Mouse (Mus musculus): ENCODE measurements around the gene Rapgef3.

DNA sequence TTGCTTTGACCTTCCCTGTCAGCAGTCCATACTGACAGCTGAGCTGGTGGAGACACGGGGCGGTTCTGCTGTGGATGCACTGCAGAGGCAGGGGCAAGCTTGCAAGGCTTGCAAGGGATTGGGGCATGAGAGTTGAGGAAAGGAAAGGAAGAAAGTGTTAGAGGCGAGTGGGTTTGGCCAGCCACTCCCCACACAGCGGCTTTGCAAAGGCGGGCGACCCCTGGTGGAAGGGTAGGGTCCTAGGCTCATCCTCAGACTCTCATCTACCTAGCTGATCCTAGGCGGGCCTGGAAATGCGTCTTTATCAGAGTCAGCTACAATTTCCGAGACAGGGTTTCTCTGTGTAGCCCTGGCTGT, 15.0 kb upstream of the Rapgef3 start:
- TF ChIP-seq FLI1 (IDR thresholded peaks at IDR 0.05; ENCODE audit: low read length): no peak
- TF ChIP-seq GATA1 (IDR thresholded peaks at IDR 0.05; ENCODE audit: borderline replicate concordance, low read length): no peak
